Mouse (Mus musculus) kidney, postnatal 0 days (tissue): ENCODE results near the gene Arid3a. TPM values are rescaled to one million over a fixed set of nuclear protein-coding genes. Genes with fewer than 3 reads are reported as not detected.
"Not testable (repeated sequence)": the region's sequence is repeated elsewhere in the genome, so short reads cannot be mapped to it uniquely, and the experiment has no call there.

Experiments
- ATAC-seq: fragments of 200-750 bp; cut with Nextera tagmentation; replicated peaks from 2 replicates; pipeline ENCODE4 v1.8.0; 2017; ENCODE audit warnings: low read depth, moderate number of reproducible peaks, moderate TSS enrichment, moderate library complexity; ENCODE audit not compliant: low FRiP score
- DNase-seq: peaks from one replicate; pipeline ENCODE4 v3.0.0-alpha.2; 2016; ENCODE audit warnings: low spot score
- H3K27ac ChIP-seq: fragments of 300-500 bp; sonication (generic); 2 replicates; pipeline ENCODE4 v1.5.1; 2014; ENCODE audit warnings: mild to moderate bottlenecking
- H3K27me3 ChIP-seq: fragments of 300-500 bp; sonication (generic); 2 replicates; pipeline ENCODE4 v1.6.1; 2014; ENCODE audit warnings: low read length, mixed read lengths; ENCODE audit not compliant: insufficient read depth
- H3K36me3 ChIP-seq: fragments of 300-500 bp; sonication (generic); 2 replicates; pipeline ENCODE4 v1.6.1; 2014; ENCODE audit warnings: low read length, mixed read lengths; ENCODE audit not compliant: insufficient read depth
- H3K4me1 ChIP-seq: fragments of 300-500 bp; sonication (generic); replicated peaks from 2 replicates; pipeline ENCODE4 v1.6.1; 2014; ENCODE audit warnings: antibody characterized with exemption, low read length, mixed read lengths; ENCODE audit not compliant: insufficient read depth
- H3K4me2 ChIP-seq: fragments of 300-500 bp; sonication (generic); 2 replicates; pipeline ENCODE4 v1.6.1; 2014; ENCODE audit warnings: mild to moderate bottlenecking, low read length, moderate library complexity, mixed read lengths
- H3K4me3 ChIP-seq: fragments of 300-500 bp; sonication (generic); replicated peaks from 2 replicates; pipeline ENCODE4 v1.5.1; 2014; ENCODE audit warnings: low read depth, low read length
- H3K9ac ChIP-seq: fragments of 300-500 bp; sonication (generic); 2 replicates; pipeline ENCODE4 v1.6.1; 2014; ENCODE audit warnings: low read depth, low read length
- H3K9me3 ChIP-seq: fragments of 300-500 bp; sonication (generic); replicated peaks from 2 replicates; pipeline ENCODE4 v1.6.1; 2016; ENCODE audit warnings: low read length, inconsistent platforms, mixed read lengths
- CTCF ChIP-seq: IDR thresholded peaks from 2 replicates; pipeline ENCODE4 v1.5.1; 2016; ENCODE audit warnings: antibody characterized with exemption, low read depth, mild to moderate bottlenecking, moderate library complexity
- WGBS: fragments of 180-500 bp; shearing (Covaris S2); extraction: QIAGEN DNeasy Blood & Tissue Kit; methylation state at CpG from one replicate; pipeline ENCODE4 v1.1.7; 2014; 5-methylcytosine and 5-hydroxymethylcytosine counted together
- polyA plus RNA-seq: library from polyadenylated mRNA; unstranded; fragments of >200 nt; fragmentation: Nextera tagmentation; extraction: Ambion mirVana; gene quantifications from 2 replicates; pipeline ENCODE4 v1.2.1, GENCODE M21; 2015

Gene Arid3a
- polyA plus RNA-seq, 1 experiment from 2014 or later, result 4.1 TPM

DNA sequence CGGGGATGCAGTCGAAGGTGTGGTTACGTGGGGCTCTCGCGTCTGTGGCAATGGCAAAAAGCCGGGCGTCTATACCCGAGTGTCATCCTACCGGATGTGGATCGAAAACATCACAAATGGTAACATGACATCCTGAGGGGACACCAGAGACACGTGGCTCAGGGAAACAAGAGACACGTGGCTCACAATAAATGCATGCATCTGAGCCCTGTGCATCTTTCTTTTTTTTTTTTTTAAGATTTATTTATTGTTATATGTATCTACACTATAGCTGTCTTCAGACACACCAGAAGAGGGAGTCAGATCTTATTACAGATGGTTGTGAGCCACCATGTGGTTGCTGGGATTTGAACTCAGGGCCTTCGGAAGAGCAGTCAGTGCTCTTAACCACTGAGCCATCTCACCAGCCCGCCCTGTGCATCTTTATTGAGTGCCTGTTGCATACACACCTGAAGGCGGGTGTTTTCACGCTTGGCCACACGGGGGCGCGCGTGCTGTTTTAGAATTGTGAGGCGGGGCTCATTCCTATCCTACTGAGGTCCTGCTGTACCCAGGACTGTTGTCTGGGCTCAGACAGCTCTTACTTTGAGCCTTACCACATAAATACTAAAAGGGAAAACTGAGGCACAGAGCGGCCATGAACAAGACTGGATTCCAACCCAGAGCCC is 34.3 kb upstream of the Arid3a start:
- H3K4me1 ChIP-seq, H3K4me2 ChIP-seq, H3K27me3 ChIP-seq, H3K4me3 ChIP-seq, H3K27ac ChIP-seq, ATAC-seq, H3K9me3 ChIP-seq, H3K9ac ChIP-seq: not testable (repeated sequence)
- TF ChIP-seq CTCF, result peak; percentile 80
- peak; percentile 83 for DNase-seq
- WGBS, result 44% methylated on average over 22 of the region's 22 CpGs
- H3K36me3 ChIP-seq, result peaks cover 33% of the 10 kb centered on the region

DNA sequence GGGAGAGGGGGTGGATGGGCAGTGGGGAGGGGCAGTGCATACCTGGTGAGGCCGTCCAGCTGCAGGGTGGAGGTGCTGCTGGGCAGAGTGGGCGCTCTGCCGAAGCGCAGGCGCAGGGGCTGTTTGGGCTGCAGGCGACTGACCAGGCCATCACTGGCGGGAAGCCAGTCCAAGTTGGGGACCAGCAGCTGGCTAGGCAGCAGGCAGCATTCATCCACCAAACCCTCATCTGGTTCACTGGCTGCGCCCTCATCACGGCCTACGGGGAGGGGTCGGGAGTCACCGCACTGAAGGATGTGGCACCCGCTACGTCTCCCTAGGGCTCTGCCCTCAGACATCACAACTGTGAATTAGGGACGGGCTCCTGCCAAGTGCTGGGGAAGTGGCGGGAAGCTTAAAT is 30.5 kb upstream of the Arid3a start:
- Histone ChIP-seq H3K9ac (no peak overlapping the region), H3K4me1 (no peaks in the 10 kb centered on the region), H3K36me3 (peaks cover 58% of the 10 kb centered on the region), H3K27ac (no peak overlapping the region), H3K9me3 (no peaks in the 10 kb centered on the region), H3K4me3 (no peak overlapping the region), H3K27me3 (no peaks in the 10 kb centered on the region), H3K4me2 (no peak overlapping the region)
- WGBS, result 81% methylated on average over 16 of the region's 16 CpGs
- TF ChIP-seq CTCF, result no peak
- no peak for DNase-seq
- ATAC-seq, result no peak

DNA sequence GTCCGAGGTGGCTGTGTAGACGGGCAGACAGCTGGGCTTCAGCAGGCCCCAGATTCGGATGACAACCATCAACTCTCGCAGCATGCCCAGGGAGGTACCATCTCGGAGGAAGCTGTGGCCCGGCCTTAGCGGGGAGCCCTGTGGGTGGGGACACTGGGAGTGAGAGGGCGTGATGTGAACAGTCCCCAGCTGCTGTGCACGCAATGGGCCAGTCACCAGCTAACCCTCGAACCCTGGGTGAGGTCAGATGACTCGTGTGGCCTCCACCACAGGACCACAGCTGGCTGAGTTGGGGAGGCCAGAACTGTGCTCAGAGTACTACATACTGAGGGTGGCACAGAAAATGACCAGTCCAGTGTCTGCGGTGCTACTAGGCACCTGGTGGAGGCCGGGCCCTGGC is 30.0 kb upstream of the Arid3a start:
- Histone ChIP-seq H3K9me3 (no peaks in the 10 kb centered on the region), H3K9ac (no peak overlapping the region), H3K4me1 (no peaks in the 10 kb centered on the region), H3K27ac (no peak overlapping the region), H3K4me2 (no peak overlapping the region), H3K27me3 (no peaks in the 10 kb centered on the region), H3K36me3 (peaks cover 58% of the 10 kb centered on the region), H3K4me3 (no peak overlapping the region)
- WGBS, result 81% methylated on average over 13 of the region's 13 CpGs
- no peak for TF ChIP-seq CTCF
- no peak for ATAC-seq
- DNase-seq, result no peak

DNA sequence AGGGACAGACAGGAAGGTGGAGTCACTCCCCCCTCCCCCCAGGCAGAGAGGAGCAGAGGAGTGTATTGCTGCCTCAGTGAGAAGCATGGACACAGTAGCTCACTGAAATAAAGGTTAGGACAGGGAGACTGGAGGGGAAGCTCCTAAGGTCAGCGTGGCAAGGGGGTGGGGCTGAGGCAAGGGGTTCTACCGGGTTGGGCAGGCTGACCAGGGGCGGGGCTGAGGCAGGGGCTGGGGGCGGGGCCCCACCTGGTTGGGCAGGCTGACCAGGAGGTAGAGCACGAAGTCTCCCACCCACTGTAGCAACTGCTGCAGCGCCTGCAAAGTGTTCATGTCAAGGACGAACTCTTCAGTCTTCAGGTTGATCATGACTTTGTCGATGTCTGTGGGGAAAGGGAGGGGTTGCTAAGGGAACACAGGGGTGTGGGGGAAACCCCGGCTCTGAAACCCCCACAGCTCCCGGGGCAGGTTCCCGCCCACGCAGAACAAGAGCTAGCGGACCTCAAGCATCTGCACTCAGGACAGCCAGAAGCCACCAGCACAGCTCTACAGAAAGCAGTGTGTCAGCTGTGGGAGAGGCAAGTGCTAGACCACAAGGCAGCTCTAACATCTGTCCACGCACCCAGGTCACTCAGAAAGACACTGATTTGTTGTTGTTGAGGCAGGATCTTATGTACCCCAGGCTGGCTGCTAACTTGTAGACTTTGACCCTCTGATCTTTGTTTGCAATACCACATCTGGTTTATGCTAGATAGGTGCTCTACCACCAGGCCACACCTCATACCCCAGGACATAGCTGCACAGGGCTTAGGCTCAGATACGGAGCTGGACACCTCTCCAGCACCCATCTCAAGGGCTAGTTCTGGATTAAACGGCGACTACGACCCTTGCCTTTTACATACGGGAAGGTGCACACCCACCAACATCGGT is 29.3 kb upstream of the Arid3a start:
- peak; percentile 22 for ATAC-seq
- no peak overlapping the region for H3K4me2 ChIP-seq
- no peak overlapping the region for H3K9ac ChIP-seq
- H3K4me3 ChIP-seq, result no peak overlapping the region
- no peak overlapping the region for H3K27ac ChIP-seq
- no peak for DNase-seq
- peaks cover 61% of the 10 kb centered on the region for H3K36me3 ChIP-seq
- no peak for TF ChIP-seq CTCF
- no peaks in the 10 kb centered on the region for H3K4me1 ChIP-seq
- no peaks in the 10 kb centered on the region for H3K27me3 ChIP-seq
- 46% methylated on average over 20 of the region's 20 CpGs for WGBS
- H3K9me3 ChIP-seq, result no peaks in the 10 kb centered on the region

DNA sequence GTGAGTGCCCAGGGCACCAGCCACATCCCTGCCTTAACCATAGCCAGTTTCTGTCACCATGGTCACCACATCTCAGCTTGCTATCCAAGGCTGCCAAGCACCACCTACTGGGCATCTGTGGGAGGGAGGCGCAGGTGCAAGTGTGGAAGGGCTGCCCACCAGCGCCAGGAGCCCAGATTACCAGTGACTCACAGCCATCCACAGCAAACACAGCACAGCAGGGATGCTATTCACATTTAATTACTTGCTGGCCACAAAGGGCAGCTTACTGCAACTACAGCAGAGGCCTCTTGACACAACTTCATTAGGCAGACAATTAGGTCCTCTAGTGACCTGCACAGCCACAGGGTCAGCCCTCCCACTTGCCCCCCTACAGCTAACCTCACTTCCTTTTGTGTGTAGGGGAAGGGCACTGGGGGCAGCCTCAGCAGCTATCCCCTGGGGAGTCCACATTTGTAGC is 25.9 kb upstream of the Arid3a start:
- H3K9me3 ChIP-seq, result no peaks in the 10 kb centered on the region
- H3K4me3 ChIP-seq, result no peak overlapping the region
- H3K4me1 ChIP-seq, result no peaks in the 10 kb centered on the region
- ATAC-seq, result no peak
- 59% methylated on average over 2 of the region's 2 CpGs for WGBS
- peak; percentile 51 for TF ChIP-seq CTCF
- H3K9ac ChIP-seq, result no peak overlapping the region
- no peak overlapping the region for H3K27ac ChIP-seq
- DNase-seq, result no peak
- H3K27me3 ChIP-seq, result no peaks in the 10 kb centered on the region
- no peak overlapping the region for H3K4me2 ChIP-seq
- peaks cover 63% of the 10 kb centered on the region for H3K36me3 ChIP-seq

DNA sequence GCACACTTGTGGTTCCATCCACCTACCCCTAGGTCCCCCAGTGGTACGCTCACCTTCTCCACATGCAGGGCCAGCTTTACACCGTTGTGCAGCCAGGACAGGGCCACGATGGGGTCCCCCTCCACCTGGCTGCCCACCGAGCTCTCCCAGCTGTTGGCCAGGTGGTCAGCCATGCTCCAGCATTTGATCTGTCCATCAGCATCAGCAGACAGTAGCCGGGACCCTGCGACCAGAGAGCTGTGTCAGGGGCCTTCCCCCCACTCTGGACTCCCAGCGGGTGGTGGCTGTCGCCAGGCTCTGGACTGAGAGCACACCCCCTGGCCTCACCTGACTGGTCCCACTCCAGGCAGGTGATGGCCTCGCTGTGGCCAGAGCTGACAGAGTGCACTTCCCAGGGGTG is 20.1 kb upstream of the Arid3a start:
- H3K27me3 ChIP-seq, result no peaks in the 10 kb centered on the region
- H3K4me3 ChIP-seq, result no peak overlapping the region
- no peaks in the 10 kb centered on the region for H3K4me1 ChIP-seq
- H3K36me3 ChIP-seq, result peaks cover 45% of the 10 kb centered on the region
- no peaks in the 10 kb centered on the region for H3K9me3 ChIP-seq
- no peak overlapping the region for H3K4me2 ChIP-seq
- no peak overlapping the region for H3K27ac ChIP-seq
- 96% methylated on average over 9 of the region's 9 CpGs for WGBS
- no peak for ATAC-seq
- no peak for TF ChIP-seq CTCF
- H3K9ac ChIP-seq, result no peak overlapping the region
- DNase-seq, result no peak
